Mouse (Mus musculus): ENCODE results near the gene Msantd3. TPM values are rescaled to one million over a fixed set of nuclear protein-coding genes. Genes with fewer than 3 reads are reported as not detected.

Msantd3 gene
- polyA plus RNA-seq, 1 experiment = 4.6 TPM

- TF ChIP-seq CTCF (conservative IDR thresholded peaks at IDR 0.05; ENCODE audit: insufficient read depth, insufficient read length, low read depth, low read length) = no peak
- no peak for TF ChIP-seq POLR2A (IDR thresholded peaks at IDR 0.05; ENCODE audit: low read depth, low read length)
- H3K27ac ChIP-seq (ENCODE audit: insufficient read depth, low read depth, low read length) = no peak overlapping the region
- no peak for DNase-seq
- 95% methylated on average over 5 of the region's 5 CpGs for WGBS
- H3K36me3 ChIP-seq (ENCODE audit: control insufficient read depth, insufficient read depth, low read length) = no peaks in the 10 kb centered on the region
- H3K4me1 ChIP-seq (ENCODE audit: control insufficient read depth, insufficient read depth, low read length) = no peaks in the 10 kb centered on the region; the same call in 1 of the 2 replicates
- H3K4me3 ChIP-seq (ENCODE audit: insufficient read depth, low read depth, low read length) = no peak overlapping the region
- H3K27me3 ChIP-seq (replicated peaks; ENCODE audit: control insufficient read depth, insufficient read depth, low read length) = no peaks in the 10 kb centered on the region
Measured at GRCm38 (mm10) chr4:48537024-48537423, 2.7 kb upstream of the Msantd3 start.

- Histone ChIP-seq H3K4me3 (ENCODE audit: insufficient read depth, low read depth, low read length) (no peak overlapping the region), H3K27ac (ENCODE audit: insufficient read depth, low read depth, low read length) (no peak overlapping the region), H3K4me1 (ENCODE audit: control insufficient read depth, insufficient read depth, low read length) (peaks cover 4% of the 10 kb centered on the region; the same call in 1 of the 2 replicates), H3K36me3 (ENCODE audit: control insufficient read depth, insufficient read depth, low read length) (no peaks in the 10 kb centered on the region), H3K27me3 (replicated peaks; ENCODE audit: control insufficient read depth, insufficient read depth, low read length) (no peaks in the 10 kb centered on the region)
- TF ChIP-seq POLR2A (IDR thresholded peaks at IDR 0.05; ENCODE audit: low read depth, low read length) (no peak), CTCF (conservative IDR thresholded peaks at IDR 0.05; ENCODE audit: insufficient read depth, insufficient read length, low read depth, low read length) (no peak)
- WGBS = 94% methylated on average over 2 of the region's 2 CpGs
- DNase-seq = no peak
Measured at GRCm38 (mm10) chr4:48538581-48538980, 1.2 kb upstream of the Msantd3 start.

- Histone ChIP-seq H3K27me3 (replicated peaks; ENCODE audit: control insufficient read depth, insufficient read depth, low read length) (no peaks in the 10 kb centered on the region), H3K27ac (ENCODE audit: insufficient read depth, low read depth, low read length) (no peak overlapping the region), H3K4me1 (ENCODE audit: control insufficient read depth, insufficient read depth, low read length) (peaks cover 4% of the 10 kb centered on the region; the same call in 1 of the 2 replicates), H3K4me3 (ENCODE audit: insufficient read depth, low read depth, low read length) (peak overlapping the region; percentile 60), H3K36me3 (ENCODE audit: control insufficient read depth, insufficient read depth, low read length) (no peaks in the 10 kb centered on the region)
- DNase-seq = peak; percentile 16
- no peak for TF ChIP-seq CTCF (conservative IDR thresholded peaks at IDR 0.05; ENCODE audit: insufficient read depth, insufficient read length, low read depth, low read length)
- no peak for TF ChIP-seq POLR2A (IDR thresholded peaks at IDR 0.05; ENCODE audit: low read depth, low read length)
- WGBS = 1% methylated on average over 50 of the region's 50 CpGs
Measured at GRCm38 (mm10) chr4:48540576-48541111, 909 bp downstream of the Msantd3 start.

- H3K4me1 ChIP-seq (ENCODE audit: control insufficient read depth, insufficient read depth, low read length) = peaks cover 4% of the 10 kb centered on the region; the same call in 1 of the 2 replicates
- no peaks in the 10 kb centered on the region for H3K27me3 ChIP-seq (replicated peaks; ENCODE audit: control insufficient read depth, insufficient read depth, low read length)
- H3K36me3 ChIP-seq (ENCODE audit: control insufficient read depth, insufficient read depth, low read length) = no peaks in the 10 kb centered on the region
- TF ChIP-seq CTCF (conservative IDR thresholded peaks at IDR 0.05; ENCODE audit: insufficient read depth, insufficient read length, low read depth, low read length) (no peak), POLR2A (IDR thresholded peaks at IDR 0.05; ENCODE audit: low read depth, low read length) (no peak)
- no peak for DNase-seq
- peak overlapping the region; percentile 42 for H3K4me3 ChIP-seq (ENCODE audit: insufficient read depth, low read depth, low read length)
- 55% methylated on average over 15 of the region's 15 CpGs for WGBS
- 0 out of 2 replicates have a peak overlapping the region, but pooled peaks have one; percentile 29 for H3K27ac ChIP-seq (ENCODE audit: insufficient read depth, low read depth, low read length)
Measured at GRCm38 (mm10) chr4:48541526-48542250, 2.0 kb downstream of the Msantd3 start.

GRCm38 (mm10) chr4:48542351-48542750, 2.6 kb downstream of the Msantd3 start:
- no peaks in the 10 kb centered on the region for H3K27me3 ChIP-seq (replicated peaks; ENCODE audit: control insufficient read depth, insufficient read depth, low read length)
- H3K4me1 ChIP-seq (ENCODE audit: control insufficient read depth, insufficient read depth, low read length) = peaks cover 4% of the 10 kb centered on the region; the same call in 1 of the 2 replicates
- TF ChIP-seq CTCF (conservative IDR thresholded peaks at IDR 0.05; ENCODE audit: insufficient read depth, insufficient read length, low read depth, low read length) = no peak
- TF ChIP-seq POLR2A (IDR thresholded peaks at IDR 0.05; ENCODE audit: low read depth, low read length) = no peak
- WGBS = 23% methylated on average over 5 of the region's 5 CpGs
- no peaks in the 10 kb centered on the region for H3K36me3 ChIP-seq (ENCODE audit: control insufficient read depth, insufficient read depth, low read length)
- no peak overlapping the region for H3K27ac ChIP-seq (ENCODE audit: insufficient read depth, low read depth, low read length)
- H3K4me3 ChIP-seq (ENCODE audit: insufficient read depth, low read depth, low read length) = no peak overlapping the region
- no peak for DNase-seq

- Histone ChIP-seq H3K27ac (ENCODE audit: insufficient read depth, low read depth, low read length) (peak overlapping the region; percentile 49; the same call in 1 of the 2 replicates), H3K36me3 (ENCODE audit: control insufficient read depth, insufficient read depth, low read length) (no peaks in the 10 kb centered on the region), H3K4me1 (ENCODE audit: control insufficient read depth, insufficient read depth, low read length) (peaks cover 4% of the 10 kb centered on the region; the same call in 1 of the 2 replicates), H3K27me3 (replicated peaks; ENCODE audit: control insufficient read depth, insufficient read depth, low read length) (no peaks in the 10 kb centered on the region), H3K4me3 (ENCODE audit: insufficient read depth, low read depth, low read length) (no peak overlapping the region)
- TF ChIP-seq POLR2A (IDR thresholded peaks at IDR 0.05; ENCODE audit: low read depth, low read length) = no peak
- no peak for TF ChIP-seq CTCF (conservative IDR thresholded peaks at IDR 0.05; ENCODE audit: insufficient read depth, insufficient read length, low read depth, low read length)
- no peak for DNase-seq
- WGBS = 48% methylated on average over 6 of the region's 6 CpGs
Measured at GRCm38 (mm10) chr4:48543071-48543865, 3.5 kb downstream of the Msantd3 start.

Measured in kidney, adult 2 months (tissue).